Mouse (Mus musculus): ENCODE measurements around the gene Hdac7.

- TF ChIP-seq CTCF (conservative IDR thresholded peaks at IDR 0.05 in 1 of 2, IDR thresholded peaks at IDR 0.05 in 1 of 2; ENCODE audit: low read depth in 2 of 2, low read length in 2 of 2) = no peak
- no peak for TF ChIP-seq EP300 (IDR thresholded peaks at IDR 0.05; ENCODE audit: low read length)
- TF ChIP-seq PAX5 (IDR thresholded peaks at IDR 0.05; ENCODE audit: low read length) = no peak
- no peak for TF ChIP-seq POLR2A (IDR thresholded peaks at IDR 0.05; ENCODE audit: low read depth, low read length)
- TF ChIP-seq HCFC1 (IDR thresholded peaks at IDR 0.05; ENCODE audit: low read depth, low read length) = no peak
- no peak for TF ChIP-seq SMC3 (IDR thresholded peaks at IDR 0.05; ENCODE audit: low read depth, low read length)
- no peak for TF ChIP-seq MAZ (IDR thresholded peaks at IDR 0.05; ENCODE audit: low read depth, low read length)
- no peak for TF ChIP-seq ZC3H11A (IDR thresholded peaks at IDR 0.05; ENCODE audit: low read depth, low read length)
- TF ChIP-seq KAT2A (IDR thresholded peaks at IDR 0.05; ENCODE audit: insufficient replicate concordance, low read length) = no peak
- TF ChIP-seq ZNF384 (IDR thresholded peaks at IDR 0.05; ENCODE audit: low read depth, low read length) = no peak
Observed at GRCm38 (mm10) chr15:97808532-97808931, 35.8 kb downstream of the Hdac7 start.

All from CH12.LX (cell line).